In the genomic region with DNA sequence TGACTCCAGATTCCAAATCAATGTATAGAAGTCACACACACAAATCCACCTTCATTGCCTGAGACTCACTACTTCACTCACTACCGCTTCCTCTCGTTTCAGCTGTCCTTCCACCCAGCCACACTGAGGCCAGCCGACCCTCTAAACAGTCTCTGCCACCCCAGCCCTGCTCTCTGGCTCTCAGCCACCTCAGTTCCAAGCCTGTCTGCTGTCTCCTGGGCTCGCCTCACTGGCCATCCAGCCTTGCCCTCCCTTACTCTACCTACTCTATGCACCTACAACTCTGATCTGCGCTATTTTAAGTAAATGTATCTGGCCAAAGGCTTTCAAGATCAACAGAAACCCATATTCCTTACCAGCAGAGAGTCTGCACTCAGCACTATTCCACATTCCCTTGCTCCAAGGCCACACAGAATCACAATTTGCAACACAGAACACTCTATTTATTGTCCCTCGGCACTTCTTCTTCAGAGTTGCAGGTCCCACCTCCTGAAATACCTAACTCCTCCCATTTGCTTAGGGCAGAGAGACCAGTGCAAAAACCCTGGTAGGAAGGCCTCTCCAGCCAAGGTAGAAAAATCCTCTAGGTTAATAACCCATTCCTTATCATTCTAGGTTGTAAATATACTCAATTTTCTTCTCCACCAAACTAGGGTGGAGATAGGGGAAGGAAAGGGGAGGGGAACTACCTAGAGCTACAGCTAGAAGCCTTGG, we compare ENCODE assay signal across 13 mouse cellular contexts. TPM values are rescaled to one million over a fixed set of nuclear protein-coding genes. Genes with fewer than 3 reads are reported as not detected.
DNase-seq lines count a peak whose midpoint lies in the region; ATAC-seq and TF ChIP-seq lines count a peak whose summit lies in the region.
"Had no signal": no experiment of that assay in that cellular context is flagged by ENCODE, and none has a peak within 500 bp of the region (broad histone marks: within the 10 kb centered on the region; RNA-seq: fewer than 3 reads in every experiment).

No protein-coding gene starts in this region.

- H3K36me3 ChIP-seq in heart, embryonic 12.5 days, result peaks cover 16% of the 10 kb centered on the region
- H3K36me3 ChIP-seq in E14TG2a.4 (ENCODE audit: insufficient read depth, low read length), result peaks cover 41% of the 10 kb centered on the region
- H3K36me3 ChIP-seq in hindbrain, embryonic 11.5 days (ENCODE audit: control insufficient read depth, insufficient read depth, low read length), result peaks cover 3% of the 10 kb centered on the region; the same call in 1 of the 2 replicates

- no peak for TF ChIP-seq CTCF in E14TG2a.4 (conservative IDR thresholded peaks at IDR 0.05; ENCODE audit: low read length)

- H3K9me3 ChIP-seq in heart, embryonic 12.5 days (replicated peaks), result no peaks in the 10 kb centered on the region
- H3K9me3 ChIP-seq in E14TG2a.4 (ENCODE audit: low read length), result no peaks in the 10 kb centered on the region
- no peaks in the 10 kb centered on the region for H3K9me3 ChIP-seq in hindbrain, embryonic 11.5 days (ENCODE audit: control insufficient read depth, low read length)
- H3K9me3 ChIP-seq: forebrain, embryonic 12.5 days; hindbrain, embryonic 13.5 days; limb, embryonic 15.5 days; midbrain, embryonic 12.5 days had no signal

- H3K9ac ChIP-seq in heart, embryonic 12.5 days, result 0 out of 2 replicates have a peak overlapping the region, but pooled peaks have one; percentile 16
- no peak overlapping the region for H3K9ac ChIP-seq in hindbrain, embryonic 11.5 days (ENCODE audit: low read depth, low read length)
- H3K9ac ChIP-seq: forebrain, embryonic 12.5 days; hindbrain, embryonic 13.5 days; limb, embryonic 15.5 days; midbrain, embryonic 12.5 days had no signal

- peaks cover 41% of the 10 kb centered on the region for H3K4me1 ChIP-seq in heart, embryonic 12.5 days (replicated peaks)
- H3K4me1 ChIP-seq in E14TG2a.4 (replicated peaks; ENCODE audit: low read depth, low read length), result peaks cover 79% of the 10 kb centered on the region
- H3K4me1 ChIP-seq in hindbrain, embryonic 11.5 days (replicated peaks; ENCODE audit: control insufficient read depth, insufficient read depth, low read length), result no peaks in the 10 kb centered on the region; the same call in 1 of the 2 replicates

- peak overlapping the region; percentile 24 for H3K4me2 ChIP-seq in heart, embryonic 12.5 days
- no peak overlapping the region for H3K4me2 ChIP-seq in hindbrain, embryonic 11.5 days (replicated peaks; ENCODE audit: low read depth, low read length)
- H3K4me2 ChIP-seq: forebrain, embryonic 12.5 days; hindbrain, embryonic 13.5 days; limb, embryonic 15.5 days; midbrain, embryonic 12.5 days had no signal

- WGBS in heart, embryonic 12.5 days, result 41% methylated on average over 6 of the region's 6 CpGs
- WGBS in hindbrain, embryonic 11.5 days, result 83% methylated on average over 6 of the region's 6 CpGs

- peak overlapping the region; percentile 52 for H3K27ac ChIP-seq in heart, embryonic 12.5 days (ENCODE audit: poor library complexity, severe bottlenecking)
- H3K27ac ChIP-seq in hindbrain, embryonic 11.5 days (ENCODE audit: low read depth, low read length), result no peak overlapping the region
- H3K27ac ChIP-seq: forebrain, embryonic 12.5 days; hindbrain, embryonic 13.5 days; layer of hippocampus, adult 2 months; limb, embryonic 15.5 days; midbrain, embryonic 12.5 days had no signal

- ATAC-seq in heart, embryonic 12.5 days (ENCODE audit: insufficient number of reproducible peaks, low FRiP score), result 0 out of 2 replicates have a peak, but pooled peaks have one; percentile 51
- ATAC-seq in hindbrain, embryonic 11.5 days (ENCODE audit: low FRiP score), result no peak

- no peaks in the 10 kb centered on the region for H3K27me3 ChIP-seq in heart, embryonic 12.5 days (replicated peaks)
- H3K27me3 ChIP-seq in E14TG2a.4 (ENCODE audit: insufficient read depth, low read length), result no peaks in the 10 kb centered on the region
- H3K27me3 ChIP-seq in hindbrain, embryonic 11.5 days (ENCODE audit: control insufficient read depth, insufficient read depth, low read length), result no peaks in the 10 kb centered on the region
- H3K27me3 ChIP-seq: forebrain, embryonic 12.5 days; hindbrain, embryonic 13.5 days; limb, embryonic 15.5 days; midbrain, embryonic 12.5 days had no signal

- H3K4me3 ChIP-seq in heart, embryonic 12.5 days, result no peak overlapping the region
- H3K4me3 ChIP-seq in E14TG2a.4 (replicated peaks; ENCODE audit: low read length), result peak overlapping the region; percentile 65
- no peak overlapping the region for H3K4me3 ChIP-seq in hindbrain, embryonic 11.5 days (ENCODE audit: low read depth, low read length)
- H3K4me3 ChIP-seq: forebrain, embryonic 12.5 days; hindbrain, embryonic 13.5 days; layer of hippocampus, adult 2 months; limb, embryonic 15.5 days; midbrain, embryonic 12.5 days had no signal

- intact Hi-C loops in heart, postnatal 14 days (cut with DNase I), result no loop called here

- no peak for DNase-seq in heart, postnatal 14 days
- DNase-seq in 416B (ENCODE audit: low read depth), result peak; percentile 38
- DNase-seq in heart, postnatal 4 days, result peak; percentile 20
- DNase-seq in thymus, adult 18-20 months, result no peak
- DNase-seq in yolk sac, embryonic 10.5 days (ENCODE audit: low spot score), result no peak
- no peak for DNase-seq in hindbrain, embryonic 11.5 days (ENCODE audit: low spot score)

RNA-seq across cellular contexts. Expression of a gene that starts 6.7 kb away (rescaled TPM):
- 10.4 and 11.1 TPM in 2 replicates for polyA plus RNA-seq in heart, embryonic 12.5 days (2016; fragmentation: Nextera tagmentation; extraction: Ambion mirVana)
- total RNA-seq in heart, postnatal 14 days (2021), result 10 to 100 TPM; 24.4 to 25.3 TPM
- 10 to 100 TPM; 26.0 to 27.3 TPM for total RNA-seq in heart, postnatal 4 days (2021)
- polyA plus RNA-seq in hindbrain, embryonic 11.5 days (2014; fragmentation: Nextera tagmentation; extraction: Ambion mirVana), result 10.5 and 16.8 TPM in 2 replicates

Comparison
In these comparisons a context has a peak if more than half of its experiments do, and no peak if none do; other contexts are left out.
1. DNase-seq: peak in 416B (single experiment) and heart, postnatal 4 days (single experiment); none in heart, postnatal 14 days (0 of 2), thymus, adult 18-20 months (0 of 2), yolk sac, embryonic 10.5 days (single experiment) and hindbrain, embryonic 11.5 days (single experiment).